Mouse (Mus musculus) forebrain, embryonic 10.5 days (tissue): ENCODE results near the gene Mrps27. TPM values are rescaled to one million over a fixed set of nuclear protein-coding genes. Genes with fewer than 3 reads are reported as not detected.
A peak's percentile ranks its signal among the peaks of the same experiment; 100 is the strongest.
"Not testable (repeated sequence)": the region's sequence is repeated elsewhere in the genome, so short reads cannot be mapped to it uniquely, and the experiment has no call there.

Experiments used
- DNase-seq: peaks from one replicate; pipeline ENCODE4 v3.0.0-alpha.2; 2017; ENCODE audit warnings: low spot score; ENCODE audit errors: extremely low spot score
- H3K27ac ChIP-seq: fragments of 300-500 bp; sonication (generic); 2 replicates; pipeline ENCODE4 v1.5.1; 2016; ENCODE audit warnings: mild to moderate bottlenecking
- H3K27me3 ChIP-seq: fragments of 300-500 bp; sonication (generic); 2 replicates; pipeline ENCODE4 v1.6.1; 2016; ENCODE audit warnings: mild to moderate bottlenecking; ENCODE audit not compliant: poor library complexity, severe bottlenecking
- H3K36me3 ChIP-seq: fragments of 300-500 bp; sonication (generic); replicated peaks from 2 replicates; pipeline ENCODE4 v1.6.1; 2016; ENCODE audit warnings: mild to moderate bottlenecking, moderate library complexity
- H3K4me1 ChIP-seq: fragments of 300-500 bp; sonication (generic); 2 replicates; pipeline ENCODE4 v1.6.1; 2016
- H3K4me3 ChIP-seq: fragments of 300-500 bp; sonication (generic); 2 replicates; pipeline ENCODE4 v1.5.1; 2016; ENCODE audit warnings: mild to moderate bottlenecking, moderate library complexity
- H3K9me3 ChIP-seq: fragments of 300-500 bp; sonication (generic); 2 replicates; pipeline ENCODE4 v1.6.1; 2016; ENCODE audit warnings: mild to moderate bottlenecking, moderate library complexity
- WGBS: fragments of 180-500 bp; shearing (Covaris S2); methylation state at CpG from one replicate; pipeline ENCODE4 v1.1.7; 2016; 5-methylcytosine and 5-hydroxymethylcytosine counted together
- polyA plus RNA-seq: library from polyadenylated mRNA; unstranded; fragments of >200 nt; fragmentation: Nextera tagmentation; extraction: Ambion mirVana; gene quantifications from 2 replicates; pipeline ENCODE4 v1.2.1, GENCODE M21; 2016

Mrps27 gene
- polyA plus RNA-seq, 1 experiment from 2014 or later, result 84.1 TPM

- H3K36me3 ChIP-seq, result peaks cover 81% of the 10 kb centered on the region
- not testable (repeated sequence) for H3K9me3 ChIP-seq, H3K4me1 ChIP-seq, H3K4me3 ChIP-seq, H3K27ac ChIP-seq, H3K27me3 ChIP-seq, DNase-seq
- 94% methylated on average over 13 of the region's 13 CpGs for WGBS
These were observed 21.7 kb upstream of the Mrps27 start for GRCm38 (mm10) chr13:99322915-99323314.

GRCm38 (mm10) chr13:99323632-99324336 is 20.8 kb upstream of the Mrps27 start:
- Histone ChIP-seq H3K27ac (no peak overlapping the region), H3K4me1 (no peaks in the 10 kb centered on the region), H3K36me3 (peaks cover 90% of the 10 kb centered on the region), H3K9me3 (no peaks in the 10 kb centered on the region), H3K4me3 (no peak overlapping the region), H3K27me3 (no peaks in the 10 kb centered on the region)
- 90% methylated on average over 7 of the region's 7 CpGs for WGBS
- DNase-seq, result no peak

- H3K27me3 ChIP-seq, H3K27ac ChIP-seq, DNase-seq, H3K9me3 ChIP-seq, H3K4me1 ChIP-seq, H3K4me3 ChIP-seq: not testable (repeated sequence)
- H3K36me3 ChIP-seq, result peaks cover 92% of the 10 kb centered on the region
- WGBS, result 94% methylated on average over 8 of the region's 8 CpGs
These were observed 20.3 kb upstream of the Mrps27 start for GRCm38 (mm10) chr13:99324337-99324685.

GRCm38 (mm10) chr13:99331255-99331654 is 13.3 kb upstream of the Mrps27 start:
- Histone ChIP-seq H3K4me3 (no peak overlapping the region), H3K27me3 (no peaks in the 10 kb centered on the region), H3K4me1 (no peaks in the 10 kb centered on the region), H3K9me3 (no peaks in the 10 kb centered on the region), H3K27ac (no peak overlapping the region), H3K36me3 (peaks cover 94% of the 10 kb centered on the region)
- 72% methylated on average over 4 of the region's 4 CpGs for WGBS
- no peak for DNase-seq

GRCm38 (mm10) chr13:99337510-99337909 is 7.1 kb upstream of the Mrps27 start:
- 90% methylated on average over 6 of the region's 6 CpGs for WGBS
- Histone ChIP-seq H3K4me1 (no peaks in the 10 kb centered on the region), H3K27ac (no peak overlapping the region), H3K36me3 (peaks cover 94% of the 10 kb centered on the region), H3K27me3 (no peaks in the 10 kb centered on the region), H3K4me3 (no peak overlapping the region), H3K9me3 (no peaks in the 10 kb centered on the region)
- DNase-seq, result no peak

GRCm38 (mm10) chr13:99341504-99341903 is 3.1 kb upstream of the Mrps27 start:
- Histone ChIP-seq H3K36me3 (peaks cover 65% of the 10 kb centered on the region), H3K27me3 (no peaks in the 10 kb centered on the region), H3K4me1 (peaks cover 20% of the 10 kb centered on the region), H3K9me3 (no peaks in the 10 kb centered on the region), H3K27ac (no peak overlapping the region), H3K4me3 (no peak overlapping the region)
- no peak for DNase-seq
- WGBS, result 94% methylated on average over 6 of the region's 6 CpGs

- Histone ChIP-seq H3K9me3 (no peaks in the 10 kb centered on the region), H3K4me3 (peak overlapping the region; percentile 90), H3K4me1 (peaks cover 20% of the 10 kb centered on the region), H3K36me3 (peaks cover 62% of the 10 kb centered on the region), H3K27ac (peak overlapping the region; percentile 95), H3K27me3 (no peaks in the 10 kb centered on the region)
- whole genome bisulfite sequencing, result 3% methylated on average over 30 of the region's 30 CpGs
- DNase-seq, result no peak
These were observed 549 bp upstream of the Mrps27 start for GRCm38 (mm10) chr13:99343876-99344598.

GRCm38 (mm10) chr13:99350009-99350408 is 5.4 kb downstream of the Mrps27 start:
- Histone ChIP-seq H3K36me3 (peaks cover 53% of the 10 kb centered on the region), H3K4me1 (peaks cover 20% of the 10 kb centered on the region), H3K9me3 (no peaks in the 10 kb centered on the region), H3K27me3 (no peaks in the 10 kb centered on the region), H3K4me3 (no peak overlapping the region), H3K27ac (no peak overlapping the region)
- DNase-seq, result no peak
- WGBS, result 93% methylated on average over 6 of the region's 6 CpGs

GRCm38 (mm10) chr13:99351186-99351585 is 6.6 kb downstream of the Mrps27 start:
- H3K9me3 ChIP-seq, result no peaks in the 10 kb centered on the region
- H3K4me3 ChIP-seq, result no peak overlapping the region
- peaks cover 10% of the 10 kb centered on the region for H3K4me1 ChIP-seq
- no peak overlapping the region for H3K27ac ChIP-seq
- WGBS, result 83% methylated on average over 8 of the region's 8 CpGs
- no peak for DNase-seq
- H3K36me3 ChIP-seq, result peaks cover 64% of the 10 kb centered on the region
- H3K27me3 ChIP-seq, result no peaks in the 10 kb centered on the region

GRCm38 (mm10) chr13:99351596-99351995 is 7.0 kb downstream of the Mrps27 start:
- H3K27me3 ChIP-seq, result no peaks in the 10 kb centered on the region
- H3K9me3 ChIP-seq, result no peaks in the 10 kb centered on the region
- H3K36me3 ChIP-seq, result peaks cover 68% of the 10 kb centered on the region
- peaks cover 8% of the 10 kb centered on the region for H3K4me1 ChIP-seq
- DNase-seq, result no peak
- no peak overlapping the region for H3K4me3 ChIP-seq
- H3K27ac ChIP-seq, result no peak overlapping the region
- 82% methylated on average over 3 of the region's 3 CpGs for WGBS

GRCm38 (mm10) chr13:99352758-99353489 is 8.3 kb downstream of the Mrps27 start:
- 12% methylated on average over 28 of the region's 28 CpGs for WGBS
- Histone ChIP-seq H3K36me3 (peaks cover 65% of the 10 kb centered on the region), H3K27ac (peak overlapping the region; percentile 90)

GRCm38 (mm10) chr13:99353490-99353851 is 8.9 kb downstream of the Mrps27 start:
- WGBS, result 23% methylated on average over 7 of the region's 7 CpGs
- Histone ChIP-seq H3K27me3 (no peaks in the 10 kb centered on the region), H3K4me1 (peaks cover 11% of the 10 kb centered on the region), H3K4me3 (peak overlapping the region; percentile 55), H3K36me3 (peaks cover 64% of the 10 kb centered on the region), H3K27ac (peak overlapping the region; percentile 90), H3K9me3 (no peaks in the 10 kb centered on the region)
- DNase-seq, result no peak

More at GRCm38 (mm10) chr13:99352758-99353489, 8.3 kb downstream of the Mrps27 start:
- peak; percentile 95 for DNase-seq
- Histone ChIP-seq H3K4me1 (peaks cover 11% of the 10 kb centered on the region), H3K4me3 (peak overlapping the region; percentile 55), H3K27me3 (no peaks in the 10 kb centered on the region), H3K9me3 (no peaks in the 10 kb centered on the region)

GRCm38 (mm10) chr13:99355072-99355471 is 10.5 kb downstream of the Mrps27 start:
- H3K36me3 ChIP-seq, result peaks cover 61% of the 10 kb centered on the region
- H3K27me3 ChIP-seq, result no peaks in the 10 kb centered on the region
- H3K27ac ChIP-seq, result no peak overlapping the region
- 91% methylated on average over 6 of the region's 6 CpGs for WGBS
- H3K4me3 ChIP-seq, result no peak overlapping the region
- no peak for DNase-seq
- H3K9me3 ChIP-seq, result no peaks in the 10 kb centered on the region
- H3K4me1 ChIP-seq, result peaks cover 11% of the 10 kb centered on the region
